Mouse (Mus musculus) spleen, adult 12 weeks (tissue): ENCODE results near the gene Mrnip.

Source experiments
- DNase-seq: peaks from one replicate; pipeline ENCODE4 v3.0.0; 2022; ENCODE audit warnings: low spot score

Mrnip gene

GRCm38 (mm10) chr11:50203302-50203827, 29.1 kb downstream of the Mrnip start:
- DNase-seq: no peak

DNA sequence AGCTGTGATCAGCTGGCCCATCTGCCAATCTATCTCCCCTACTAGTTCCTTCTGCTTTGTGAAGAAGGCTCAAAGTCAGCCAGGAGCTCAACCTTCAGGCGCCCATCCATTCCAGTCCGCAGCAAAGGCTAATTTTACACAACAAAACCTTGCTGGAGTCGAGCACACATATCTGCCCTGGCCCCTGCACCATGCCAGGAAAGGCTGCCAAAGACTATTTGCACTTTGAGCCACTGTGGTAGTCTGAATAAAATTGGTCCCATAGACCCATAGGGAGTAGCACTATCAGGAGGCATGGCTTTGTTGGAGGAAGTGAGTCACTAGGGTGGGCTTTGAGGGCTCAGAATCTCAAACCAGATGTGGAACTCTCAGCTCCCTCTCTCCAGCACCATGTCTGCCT, 31.2 kb downstream of the Mrnip start:
- no peak for DNase-seq

DNA sequence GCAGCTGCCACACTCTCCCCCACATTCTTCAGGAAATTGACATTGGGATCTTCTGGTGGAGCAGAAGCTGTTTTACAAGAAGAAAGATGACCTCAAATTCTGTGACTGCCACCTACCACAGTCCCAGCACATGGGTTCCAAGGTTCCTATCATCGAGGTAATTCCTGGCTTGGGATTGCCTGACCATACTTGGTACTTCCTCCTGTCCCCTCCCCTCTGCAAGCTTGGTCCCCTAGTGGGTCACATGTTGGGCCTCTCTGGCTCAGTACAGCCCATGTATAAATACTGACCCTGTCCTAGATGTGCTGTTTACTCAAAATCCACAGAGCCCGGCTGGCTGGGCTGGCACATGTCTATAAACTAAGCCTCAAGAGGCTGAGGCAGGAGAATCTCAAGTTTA, 31.8 kb downstream of the Mrnip start:
- DNase-seq: no peak

GRCm38 (mm10) chr11:50207344-50207743, 33.1 kb downstream of the Mrnip start:
- no peak for DNase-seq

GRCm38 (mm10) chr11:50208039-50208438, 33.8 kb downstream of the Mrnip start:
- DNase-seq: no peak

DNA sequence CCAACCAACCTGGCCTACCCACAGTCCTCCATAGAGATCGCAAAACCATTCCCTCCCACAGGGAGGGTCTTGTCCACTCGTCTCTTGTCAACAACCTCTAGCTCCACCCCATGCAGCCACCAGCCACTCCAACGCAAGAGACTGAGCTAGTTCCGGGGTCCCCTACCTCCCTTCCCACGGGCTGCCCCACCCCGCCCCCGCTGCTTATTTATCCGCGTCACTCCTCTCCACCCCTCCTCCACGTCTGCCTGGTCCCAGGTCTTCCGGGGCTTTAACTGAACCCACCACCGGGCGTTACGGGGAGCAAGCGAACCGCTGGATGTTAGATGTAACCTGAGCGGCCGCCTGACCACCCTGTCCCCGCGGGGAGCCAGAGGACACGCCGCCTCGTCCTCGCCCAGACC, 35.9 kb downstream of the Mrnip start:
- peak; percentile 81 for DNase-seq

GRCm38 (mm10) chr11:50210505-50211151, 36.4 kb downstream of the Mrnip start, which contains the start of the genes Sqstm1 and Mgat4b:
Gene Sqstm1 (minus strand): TSS chr11:50210827.
Gene Mgat4b (plus strand): TSS chr11:50210890.
- peak; percentile 78 for DNase-seq

DNA sequence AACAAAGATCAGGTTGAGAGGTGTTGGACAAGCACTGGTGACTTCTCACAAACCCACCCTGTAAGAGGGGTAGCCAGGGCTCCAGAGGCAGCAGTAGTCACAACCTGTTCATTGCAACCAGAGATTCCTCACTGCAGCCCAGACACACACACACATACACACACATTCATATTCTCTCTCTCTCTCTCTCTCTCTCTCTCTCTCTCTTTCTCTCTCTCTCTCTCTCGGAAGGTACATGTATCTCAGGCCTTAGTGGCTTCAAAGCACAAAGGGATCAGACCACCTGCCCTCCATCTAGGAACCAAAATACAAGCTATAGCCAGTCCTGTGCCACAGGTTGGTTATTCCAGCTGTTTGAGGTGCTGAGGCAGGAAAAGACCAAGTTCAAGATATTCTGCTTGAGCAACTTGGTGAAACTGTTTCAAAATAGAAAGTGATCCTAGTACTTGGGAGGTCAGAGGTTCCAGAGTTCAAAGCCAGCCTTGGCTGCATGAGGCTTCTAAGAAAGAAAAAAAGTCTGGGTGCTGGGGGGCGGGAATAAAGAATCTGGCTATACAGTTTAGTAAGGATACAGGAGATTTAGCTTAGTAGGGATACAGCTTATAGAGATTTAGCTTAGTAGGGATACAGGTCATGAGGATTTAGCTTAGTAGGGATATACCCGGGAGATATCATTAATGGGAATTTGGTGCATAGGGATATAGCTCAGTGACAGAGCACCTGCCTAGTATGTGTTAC, 37.2 kb downstream of the Mrnip start:
- DNase-seq: no peak

DNA sequence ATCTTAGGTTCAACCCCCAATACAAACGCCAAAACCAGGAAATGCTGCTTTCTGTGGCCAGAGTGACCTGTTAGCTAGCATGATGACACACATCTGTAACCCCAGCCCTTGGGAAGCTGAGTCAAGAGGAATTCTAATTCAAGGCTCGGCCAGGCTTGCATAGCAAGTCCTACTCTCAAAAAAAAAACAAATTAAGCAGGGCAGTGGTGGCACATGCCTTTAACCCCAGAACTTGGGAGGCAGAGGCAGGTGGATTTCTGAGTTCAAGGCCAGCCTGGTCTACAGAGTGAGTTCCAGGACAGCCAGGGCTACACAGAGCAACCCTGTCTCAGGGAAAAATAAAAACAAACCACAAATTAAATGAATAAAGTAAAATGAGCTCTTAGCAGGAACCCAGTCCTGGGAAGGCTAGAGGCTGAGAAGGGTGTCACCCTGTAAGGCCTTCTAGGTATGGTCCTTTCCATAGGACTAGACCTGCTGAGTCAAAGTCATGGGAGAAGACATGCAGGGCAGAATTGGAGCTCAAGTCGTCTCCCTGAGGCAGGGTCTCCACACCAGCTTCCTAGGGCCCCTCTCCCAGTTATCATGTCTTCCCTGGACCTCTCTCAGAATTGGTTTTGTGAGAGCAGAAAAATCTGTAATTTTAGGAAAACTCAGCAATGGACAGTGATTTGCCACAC, 38.0 kb downstream of the Mrnip start:
- no peak for DNase-seq

DNA sequence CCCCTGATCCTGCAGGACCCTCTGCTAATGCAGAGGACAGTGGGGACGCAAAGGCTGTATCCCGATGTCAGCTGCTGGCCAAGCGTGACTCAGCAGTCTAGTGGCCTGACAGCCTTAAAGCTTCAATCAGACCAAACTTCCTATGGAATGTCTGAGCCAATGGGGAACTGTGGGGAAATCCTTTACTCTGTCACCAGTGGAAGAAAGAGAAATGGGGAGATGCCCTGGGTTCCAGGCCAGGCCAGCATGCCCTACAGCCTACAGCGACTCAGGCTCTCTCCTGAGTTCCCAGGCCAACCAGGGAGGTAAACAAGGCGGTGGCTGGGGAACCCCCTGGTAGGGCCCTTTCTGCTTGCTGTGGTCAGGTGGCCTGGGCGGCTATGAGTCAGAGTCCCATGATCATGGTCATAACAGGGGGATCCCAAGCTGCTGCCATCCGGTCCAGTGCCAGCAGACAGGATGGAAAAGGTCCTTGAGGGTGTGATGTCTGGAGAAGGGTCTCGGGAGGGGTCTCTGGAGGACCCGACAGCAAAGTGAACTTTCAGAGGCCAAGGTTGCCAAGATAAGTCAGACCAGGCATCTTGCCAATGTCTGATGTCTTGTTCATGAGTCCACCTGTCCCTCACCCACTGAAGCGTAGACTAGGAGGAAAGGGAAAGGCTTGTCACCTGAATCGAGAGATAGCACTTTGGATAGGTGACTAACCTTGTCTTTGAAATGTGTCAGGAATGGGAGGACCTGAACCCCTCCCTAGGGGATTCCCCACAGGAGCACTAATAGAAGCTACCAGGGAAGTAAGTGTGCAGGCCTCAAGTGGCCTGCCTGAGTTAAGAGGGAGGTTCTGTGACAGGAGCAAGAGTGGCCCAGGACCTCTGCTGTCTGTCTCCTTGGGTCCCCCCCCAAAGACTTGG, 38.9 kb downstream of the Mrnip start:
- no peak for DNase-seq

- DNase-seq: no peak
Measured at GRCm38 (mm10) chr11:50214631-50215030, 40.4 kb downstream of the Mrnip start.

DNA sequence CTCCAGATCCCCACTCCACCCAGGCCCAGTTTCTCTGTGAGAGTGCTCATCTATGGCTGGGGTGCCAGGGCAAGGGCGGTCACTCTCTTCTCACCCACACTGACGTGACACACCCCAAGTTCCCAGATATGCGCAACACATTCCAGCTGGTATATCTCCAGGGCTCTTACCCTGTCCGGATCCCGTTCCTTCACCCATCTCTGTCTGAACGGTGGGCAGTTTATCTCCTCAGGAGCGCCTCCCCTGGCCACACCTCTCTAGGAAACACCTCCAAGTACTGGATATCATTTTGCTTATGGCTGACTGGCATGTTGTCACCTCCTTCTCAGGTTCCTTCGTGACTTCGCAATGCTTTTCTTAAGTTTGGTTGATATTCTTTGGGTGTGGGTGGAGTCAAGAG, 41.4 kb downstream of the Mrnip start:
- no peak for DNase-seq

- no peak for DNase-seq
Measured at GRCm38 (mm10) chr11:50216724-50217366, 42.6 kb downstream of the Mrnip start.

GRCm38 (mm10) chr11:50217811-50218210, 43.6 kb downstream of the Mrnip start:
- DNase-seq: no peak

DNA sequence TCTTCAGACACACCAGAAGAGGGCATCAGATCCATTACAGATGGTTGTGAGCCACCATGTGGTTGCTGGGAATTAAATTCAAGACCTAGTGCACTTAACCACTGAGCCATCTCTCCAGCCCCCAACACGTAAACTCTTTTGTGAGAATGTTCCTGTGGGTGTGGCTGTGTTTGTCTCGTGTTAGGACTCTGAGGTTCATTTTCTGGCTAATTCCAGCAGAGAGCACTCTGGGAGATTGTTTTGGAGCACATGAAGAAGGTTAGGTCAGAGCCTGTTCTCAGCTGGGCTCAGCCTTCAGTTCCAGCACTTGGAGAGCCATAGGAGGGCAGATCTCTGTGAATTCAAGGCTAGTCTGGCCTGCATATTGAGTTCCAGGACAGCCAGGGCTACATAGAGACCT, 45.6 kb downstream of the Mrnip start:
- no peak for DNase-seq

DNA sequence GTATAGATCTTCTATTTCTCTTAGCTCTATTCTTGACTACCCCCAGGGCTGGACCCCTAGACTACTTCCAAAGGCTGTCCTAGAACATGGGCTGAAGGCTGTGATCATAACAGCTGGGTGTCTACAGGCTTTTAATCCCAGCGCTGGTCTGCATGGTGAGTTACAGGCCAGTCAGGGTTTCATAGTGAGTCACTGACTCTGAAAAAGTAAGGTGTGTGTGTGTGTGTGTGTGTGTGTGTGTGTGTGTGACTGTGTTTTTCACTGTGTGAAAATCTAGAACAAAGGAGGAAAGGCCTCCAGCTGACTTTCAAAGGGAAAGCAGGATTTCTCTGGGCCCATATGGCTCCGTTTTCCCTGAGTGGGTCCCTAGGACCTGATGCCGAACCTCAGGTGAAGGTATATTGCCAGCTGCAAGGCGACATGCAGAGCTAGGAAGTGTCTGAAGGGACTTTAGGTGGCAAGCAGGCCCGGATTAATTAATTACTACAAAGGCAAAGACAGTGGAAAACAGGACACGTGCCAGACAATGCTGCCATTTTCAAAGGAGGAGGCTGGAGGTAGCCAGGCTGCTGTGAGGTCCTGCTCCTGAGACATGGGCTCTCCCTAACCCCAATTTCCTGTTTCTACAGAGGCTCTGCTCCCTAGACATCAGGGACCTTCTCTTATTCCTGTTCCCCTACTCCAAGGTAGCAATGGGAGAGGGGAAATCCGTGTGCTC, 48.5 kb downstream of the Mrnip start:
- DNase-seq: no peak

- DNase-seq: no peak
Measured at GRCm38 (mm10) chr11:50223783-50224662, 49.8 kb downstream of the Mrnip start.

DNA sequence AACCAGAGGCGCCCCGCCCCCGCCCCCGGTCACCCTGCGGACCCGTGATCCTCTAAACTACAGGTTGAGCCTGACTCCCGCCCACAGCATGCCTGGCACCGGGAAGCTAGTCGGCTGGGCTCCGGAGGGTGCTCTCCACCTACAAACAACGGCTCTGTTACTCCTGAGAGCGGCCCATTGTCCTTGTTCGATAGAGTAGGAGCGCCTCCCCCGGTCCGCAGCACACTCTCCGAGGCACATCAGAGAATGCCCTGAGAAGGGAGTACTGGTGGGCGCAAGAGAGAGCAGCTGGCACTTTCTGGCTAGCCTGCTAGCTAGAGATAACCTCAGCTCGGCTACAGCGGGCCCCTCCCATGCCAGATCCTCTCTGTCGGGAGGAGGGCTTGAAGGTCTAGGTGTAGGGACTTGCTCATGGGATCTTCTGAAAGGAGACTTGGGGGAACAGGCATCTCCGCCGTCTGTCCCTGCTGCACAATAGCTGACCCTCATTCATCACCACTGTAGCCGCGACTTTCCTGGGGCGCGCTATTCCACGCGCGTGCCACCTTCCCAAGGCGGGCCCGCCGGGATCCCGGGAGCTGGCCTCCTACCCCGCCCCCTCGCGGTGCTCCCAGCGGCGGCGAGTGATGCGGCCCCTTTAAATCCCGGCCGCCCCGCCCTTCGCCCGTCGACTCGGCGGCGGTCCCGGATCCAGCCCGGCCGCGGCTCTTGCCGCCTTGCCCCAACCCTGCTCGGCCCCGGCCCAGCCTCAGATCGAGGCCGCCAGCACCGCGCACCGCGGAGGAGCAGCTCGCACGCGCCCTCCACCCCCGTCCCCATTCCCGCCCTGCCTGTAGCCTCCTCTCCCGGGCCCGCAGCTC, 50.7 kb downstream of the Mrnip start:
- DNase-seq: peak; percentile 83
